Mouse (Mus musculus) layer of hippocampus, adult 2 months (tissue): ENCODE results near the gene Ccdc85a. TPM values are rescaled to one million over a fixed set of nuclear protein-coding genes. Genes with fewer than 3 reads are reported as not detected.

Source experiments
- DNase-seq, 2 experiments: peaks; one replicate each; pipeline ENCODE4 v3.0.0; 2022; ENCODE audit warnings: low spot score in 2 of 2
- H3K27ac ChIP-seq: fragments of 200-600 bp; 2 replicates; pipeline ENCODE4 v1.8.1; 2022
- H3K4me3 ChIP-seq: fragments of 200-600 bp; 2 replicates; pipeline ENCODE4 v1.8.1; 2022; ENCODE audit warnings: mild to moderate bottlenecking
- CTCF ChIP-seq: fragments of 200-600 bp; conservative IDR thresholded peaks from 2 replicates; pipeline ENCODE4 v1.8.1; 2022; ENCODE audit warnings: antibody characterized with exemption, mild to moderate bottlenecking, moderate library complexity
- long read RNA-seq, 2 experiments: library from polyadenylated mRNA; stranded (forward); transcript quantifications; one replicate each; pipeline ENCODE4 v2.0.0; 2021; ENCODE audit warnings: borderline mapping rate in 2 of 2
- total RNA-seq, 2 experiments: library from RNA; stranded (reverse); gene quantifications; 2 replicates each; pipeline ENCODE4 v1.2.3; 2021

Ccdc85a gene
- 100 to 1,000 TPM; 138 to 151 TPM for total RNA-seq
- long read RNA-seq, experiment 1, full-length matches to known transcripts, result 26 of 62 reads
- long read RNA-seq, experiment 1, partial matches to known transcripts, result 5 of 62 reads
- long read RNA-seq, experiment 1, other reads (novel, unspliced or antisense), result 31 of 62 reads
- long read RNA-seq, experiment 2, full-length matches to known transcripts, result 37 of 89 reads
- long read RNA-seq, experiment 2, partial matches to known transcripts, result 9 of 89 reads
- long read RNA-seq, experiment 2, other reads (novel, unspliced or antisense), result 43 of 89 reads

DNA sequence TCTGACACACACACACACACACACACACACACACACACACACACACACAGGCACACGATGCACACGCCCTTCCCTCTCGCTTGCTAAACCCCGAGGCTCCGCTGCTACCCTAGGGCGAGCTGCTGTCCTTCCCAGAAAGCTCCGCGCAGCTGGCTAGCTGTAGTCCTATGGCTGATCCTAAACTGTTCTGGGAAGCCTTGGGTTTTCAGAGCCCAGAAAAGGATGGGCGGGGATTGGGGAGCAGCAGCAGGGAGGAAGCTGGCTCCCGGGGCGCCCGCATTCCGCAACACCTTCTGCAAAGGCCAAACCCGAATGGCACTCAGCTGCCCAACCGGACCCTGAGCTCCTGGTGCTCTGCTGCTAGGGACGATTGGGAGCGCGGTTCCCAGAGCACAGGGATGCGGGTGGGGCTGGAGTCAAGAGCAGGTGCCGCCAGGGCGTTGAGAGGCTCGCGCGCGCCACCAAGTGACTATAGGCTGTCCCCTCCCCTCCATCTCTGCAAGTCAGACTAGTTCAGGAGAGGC, at the start of gene Ccdc85a:
Ccdc85a (minus strand) TSS at position 414 of the 524 bp plus-strand sequence.
- DNase-seq, result peak; percentile 93 to 94
- peak; percentile 97 for TF ChIP-seq CTCF
- Histone ChIP-seq H3K4me3 (peak within 1 kb of the TSS; percentile 90), H3K27ac (peak within 1 kb of the TSS; percentile 97)

DNA sequence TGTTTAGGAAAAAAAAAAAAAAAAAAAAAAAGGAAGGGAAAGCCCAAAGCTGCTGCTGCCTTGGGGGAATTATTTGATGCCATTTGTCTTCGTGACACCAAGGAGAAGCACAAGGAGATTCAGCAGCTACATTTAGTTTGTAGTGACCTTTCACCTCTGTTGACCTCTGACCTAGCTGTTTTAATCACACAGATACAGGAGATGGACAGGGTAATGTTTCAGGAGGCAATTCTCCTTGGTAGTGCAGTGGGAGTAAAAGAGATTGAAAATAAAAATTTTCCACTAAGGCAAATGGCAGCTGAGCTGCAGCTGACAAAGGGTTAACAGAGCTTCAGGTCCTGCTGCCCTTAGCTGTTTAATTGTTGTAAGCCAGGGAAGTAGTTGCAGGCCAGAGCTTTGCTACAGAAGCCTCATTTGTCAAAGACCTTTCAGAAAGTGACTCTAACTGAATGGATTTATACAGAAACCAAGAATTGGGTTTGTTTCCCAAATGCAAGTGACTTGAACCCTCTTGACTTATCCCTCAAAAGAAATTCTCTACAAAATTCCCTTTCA, 49.5 kb upstream of the Ccdc85a start:
- TF ChIP-seq CTCF, result no peak
- DNase-seq, result no peak

DNA sequence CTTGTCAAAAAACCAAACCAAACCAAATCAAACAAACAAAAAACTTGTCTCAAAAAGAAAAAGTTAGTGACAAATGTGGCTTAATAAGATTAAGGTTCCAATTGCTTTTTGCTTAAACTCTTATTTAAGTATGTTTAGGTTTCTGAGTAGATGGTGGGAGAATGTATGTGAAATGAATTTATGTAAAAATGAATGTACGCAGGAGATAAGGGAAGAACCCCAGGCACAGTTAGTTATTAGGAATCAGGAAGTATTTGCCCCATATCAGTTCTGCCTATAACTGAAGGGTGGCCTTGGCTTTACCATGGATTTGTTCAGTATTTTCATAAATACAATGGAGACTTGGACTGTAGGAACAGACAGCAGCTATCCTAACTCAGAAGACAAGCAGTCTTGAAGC, 49.0 kb upstream of the Ccdc85a start:
- Histone ChIP-seq H3K27ac (no peak overlapping the region), H3K4me3 (no peak overlapping the region)
- DNase-seq, result no peak
- no peak for TF ChIP-seq CTCF

More for the DNA sequence above, 49.5 kb upstream of the Ccdc85a start:
- H3K4me3 ChIP-seq, result no peak overlapping the region
- no peak overlapping the region for H3K27ac ChIP-seq

DNA sequence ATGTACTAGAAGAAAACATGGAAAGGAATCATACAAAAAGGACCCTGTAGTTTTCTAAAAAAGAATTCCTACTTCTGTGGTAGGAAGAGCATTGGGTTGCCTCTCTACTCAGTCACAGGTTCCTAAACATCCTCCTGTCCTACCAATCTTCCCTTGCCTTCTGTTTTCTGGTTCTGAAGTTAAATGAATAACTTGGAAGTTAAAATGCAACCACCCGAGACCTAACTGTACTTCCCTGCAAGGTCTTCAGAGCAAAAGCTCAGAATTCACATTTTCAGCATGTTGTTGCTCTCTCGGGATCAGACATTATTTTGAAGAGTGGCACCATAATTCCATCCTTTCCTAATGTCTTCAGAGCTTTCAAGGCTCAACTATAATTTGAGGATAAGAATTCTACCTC, 46.6 kb upstream of the Ccdc85a start:
- H3K27ac ChIP-seq, result no peak overlapping the region

DNA sequence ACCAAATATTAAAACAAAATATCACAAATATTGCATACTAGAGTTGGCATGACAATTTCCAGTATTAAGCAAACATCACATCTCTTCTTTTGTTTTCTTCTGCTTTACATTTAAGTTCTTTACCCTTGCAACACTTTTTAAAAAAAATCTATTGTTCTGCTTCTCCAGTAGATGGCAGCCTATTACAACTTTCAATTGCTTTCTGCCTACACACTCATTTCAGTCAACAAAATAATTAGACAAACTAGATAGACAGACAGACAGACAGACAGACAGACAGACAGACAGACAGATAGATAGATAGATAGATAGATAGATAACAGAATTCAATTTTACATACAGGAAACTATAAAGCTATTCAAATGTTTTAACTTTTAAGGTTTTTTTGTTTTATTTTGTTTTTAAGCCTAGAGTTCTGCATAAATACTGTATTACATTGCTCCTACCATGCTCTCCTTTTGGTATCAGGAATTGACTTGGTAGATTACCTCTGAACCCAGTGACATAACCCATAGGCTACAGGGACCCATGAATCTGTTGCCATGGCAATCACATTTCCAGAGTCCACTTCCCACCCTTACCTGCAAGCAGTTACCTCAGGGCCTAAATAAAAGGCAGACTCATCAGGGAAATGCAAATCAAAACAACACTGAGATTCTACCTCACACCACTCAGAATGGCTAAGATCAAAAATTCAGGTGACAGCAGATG, 26.8 kb upstream of the Ccdc85a start:
- Histone ChIP-seq H3K27ac (no peak overlapping the region), H3K4me3 (no peak overlapping the region)
- no peak for DNase-seq
- TF ChIP-seq CTCF, result peak; percentile 73

More for the DNA sequence above, 46.6 kb upstream of the Ccdc85a start:
- H3K4me3 ChIP-seq, result no peak overlapping the region
- DNase-seq, result no peak
- TF ChIP-seq CTCF, result no peak

DNA sequence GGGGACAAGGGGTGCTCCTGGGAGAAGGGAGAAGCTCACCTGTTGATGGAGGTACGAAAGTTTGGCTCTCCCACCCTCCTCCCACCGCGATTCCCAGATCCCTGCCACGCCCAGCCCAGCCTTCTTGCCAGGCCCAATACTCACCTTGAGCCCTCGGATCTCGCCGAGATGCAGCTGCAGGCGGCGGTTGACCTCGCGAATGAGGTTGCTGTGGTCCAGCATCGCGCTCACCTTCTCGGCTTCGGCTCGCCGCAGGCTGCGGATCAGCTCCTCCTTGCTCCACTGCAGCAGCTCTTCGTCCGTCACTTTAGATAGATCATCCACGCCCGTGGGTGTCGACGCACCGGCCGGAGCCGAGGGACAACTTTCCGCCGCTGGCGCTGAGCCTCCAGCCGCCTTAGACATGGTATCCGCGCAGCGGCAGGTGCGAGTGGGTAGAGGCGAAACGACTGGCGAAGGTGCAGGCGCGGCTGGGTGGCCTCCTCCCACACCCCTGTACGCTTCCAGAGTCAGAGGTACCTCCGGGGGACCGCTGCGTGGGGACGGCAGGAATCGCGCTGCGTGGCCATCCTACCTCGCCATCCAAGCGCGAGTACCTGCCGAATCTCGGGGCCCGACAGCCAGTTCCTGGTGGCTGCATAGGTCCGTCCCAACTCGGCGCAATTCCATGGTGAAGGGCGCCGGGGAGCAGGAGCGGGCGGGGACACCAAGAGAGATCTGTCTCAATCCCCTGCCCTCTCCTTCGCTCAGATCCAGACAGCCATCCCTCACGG, 800 bp downstream of the Ccdc85a start:
- Histone ChIP-seq H3K4me3 (peak overlapping the region; percentile 90), H3K27ac (peak overlapping the region; percentile 97)
- DNase-seq, result peak; percentile 13 to 21
- TF ChIP-seq CTCF, result no peak

DNA sequence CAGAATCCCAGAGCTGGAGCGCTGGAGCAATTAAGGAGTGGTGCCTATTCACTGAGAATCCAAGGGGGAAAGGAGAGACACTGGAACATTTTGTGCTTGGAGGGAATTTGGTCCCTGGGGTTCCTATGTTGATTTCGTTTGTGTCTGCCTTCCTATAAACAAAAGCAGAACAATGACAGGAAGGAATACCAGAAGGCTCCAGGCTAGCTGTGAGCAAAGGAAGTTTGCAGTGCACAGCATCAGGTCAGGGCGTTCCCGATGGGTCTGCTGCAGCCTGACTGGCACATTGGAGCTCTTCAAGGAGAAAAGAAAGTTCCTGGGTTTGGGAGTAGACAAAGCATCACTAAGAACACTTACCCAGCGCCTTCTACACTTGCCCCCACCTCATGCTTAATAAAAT, 1.9 kb downstream of the Ccdc85a start:
- DNase-seq, result no peak
- peak overlapping the region; percentile 97 for H3K27ac ChIP-seq
- TF ChIP-seq CTCF, result no peak
- peak overlapping the region; percentile 90 for H3K4me3 ChIP-seq

DNA sequence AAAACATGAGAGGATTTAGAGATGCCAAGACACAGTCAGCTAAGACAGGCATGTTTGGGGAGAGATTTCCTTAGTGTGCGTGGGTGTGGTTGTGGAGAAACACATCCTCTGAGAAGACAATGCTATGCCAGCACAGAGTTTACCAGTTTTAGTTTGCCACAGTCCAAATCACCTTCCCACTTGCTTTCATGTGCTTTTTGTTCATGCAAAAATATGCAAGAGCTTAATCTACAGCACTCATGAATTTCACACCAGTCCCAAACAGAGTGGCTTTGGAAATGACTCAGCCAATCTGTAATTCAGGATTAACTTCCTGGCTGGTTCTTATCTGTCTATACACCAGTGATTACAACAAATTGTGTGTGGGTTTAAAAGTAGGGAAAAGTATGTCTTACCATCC, 11.7 kb downstream of the Ccdc85a start:
- Histone ChIP-seq H3K27ac (peak overlapping the region; percentile 51; the same call in 1 of the 2 replicates), H3K4me3 (no peak overlapping the region)
- TF ChIP-seq CTCF, result no peak
- peak in 1 of 2 experiments; percentile 56 for DNase-seq

DNA sequence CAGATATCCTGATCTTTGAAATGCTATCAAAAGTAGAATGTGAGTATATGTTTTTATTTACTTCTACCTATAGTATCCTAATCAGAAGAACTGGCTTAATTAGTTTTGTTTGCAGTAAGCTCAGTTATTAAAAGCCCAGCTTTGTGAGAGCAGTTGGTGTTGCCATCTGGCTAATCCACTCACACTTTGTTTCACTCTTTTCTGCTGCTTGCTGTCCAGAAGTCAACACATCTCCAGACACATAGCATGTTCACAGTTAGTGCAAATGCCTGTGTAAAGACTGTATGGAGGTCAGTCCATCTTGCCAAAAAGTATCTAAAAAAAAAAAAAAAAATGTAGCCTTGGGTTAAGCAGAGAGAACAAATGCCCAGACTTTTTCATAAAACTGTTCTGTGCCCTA, 27.7 kb downstream of the Ccdc85a start:
- H3K27ac ChIP-seq, result peak overlapping the region; percentile 39; the same call in 1 of the 2 replicates
- TF ChIP-seq CTCF, result no peak
- peak in 1 of 2 experiments; percentile 61 for DNase-seq
- H3K4me3 ChIP-seq, result no peak overlapping the region

DNA sequence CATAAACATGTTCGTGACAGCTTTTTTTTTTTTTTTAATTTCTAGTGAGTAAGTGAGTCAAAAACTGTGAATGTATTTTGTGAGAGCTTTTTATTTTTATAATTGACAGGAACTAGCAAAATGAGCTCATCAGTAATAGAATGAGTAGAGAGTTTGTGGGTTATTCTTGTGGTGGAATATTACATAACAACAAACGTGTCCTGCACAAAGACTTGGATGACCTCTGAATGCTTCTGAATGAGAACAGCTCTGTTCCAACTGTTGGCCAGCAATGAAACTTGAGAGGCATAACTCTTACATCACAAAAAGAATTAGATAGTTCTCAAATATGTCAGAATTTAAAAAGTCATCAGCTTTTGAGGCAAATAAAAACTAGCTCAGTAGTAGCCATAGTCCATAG, 40.7 kb downstream of the Ccdc85a start:
- no peak for TF ChIP-seq CTCF
- Histone ChIP-seq H3K4me3 (no peak overlapping the region), H3K27ac (no peak overlapping the region)
- DNase-seq, result no peak

DNA sequence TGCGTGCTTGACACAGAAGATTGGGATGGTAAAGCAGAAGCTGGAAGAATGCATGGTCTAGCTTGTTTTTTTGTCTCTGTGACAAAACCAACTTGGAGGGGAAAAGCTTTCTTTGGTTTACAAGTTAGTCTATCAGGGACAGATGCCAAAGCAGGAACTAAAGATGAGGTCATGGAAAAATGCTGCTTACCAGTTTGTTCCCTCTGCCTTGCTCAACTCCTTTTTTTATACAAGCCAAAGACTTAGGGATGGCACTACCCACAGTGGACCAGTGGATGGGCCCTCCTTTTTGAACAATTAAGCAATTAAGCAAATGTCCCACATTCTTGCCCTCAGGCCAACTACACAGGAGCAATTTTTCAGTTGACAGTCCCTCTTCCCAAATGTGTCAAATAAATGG, 42.8 kb downstream of the Ccdc85a start:
- no peak for TF ChIP-seq CTCF
- Histone ChIP-seq H3K4me3 (no peak overlapping the region), H3K27ac (no peak overlapping the region)
- DNase-seq, result no peak

DNA sequence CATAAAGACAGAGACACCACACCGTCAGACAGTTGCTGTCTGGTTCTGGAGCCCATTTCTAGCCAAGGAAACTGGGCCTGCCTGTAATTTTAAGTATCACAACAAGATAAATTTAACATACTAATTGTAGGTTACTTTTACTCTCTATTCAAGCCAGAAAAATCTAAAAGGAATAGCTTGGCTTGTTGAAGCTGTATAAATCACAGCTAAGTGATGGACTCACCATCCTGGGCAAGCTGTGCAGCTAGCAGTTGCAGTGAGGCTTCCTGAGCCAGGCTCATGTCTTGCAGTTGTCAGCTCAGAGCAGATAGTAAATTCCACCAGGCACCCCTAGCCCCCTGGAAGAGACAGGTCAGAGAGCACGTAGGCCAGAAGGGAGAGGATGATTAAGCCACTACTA, 50.8 kb downstream of the Ccdc85a start:
- DNase-seq, result no peak
- Histone ChIP-seq H3K27ac (0 out of 2 replicates have a peak overlapping the region, but pooled peaks have one; percentile 24), H3K4me3 (no peak overlapping the region)
- TF ChIP-seq CTCF, result no peak
